Mouse (Mus musculus) ovary, adult 18-20 months (tissue): Measurements from ENCODE around the gene Slc43a1.
A peak's percentile ranks its signal among the peaks of the same experiment; 100 is the strongest.

Source experiments
- DNase-seq: peaks from one replicate; pipeline ENCODE4 v3.0.0; 2022; ENCODE audit warnings: low spot score, mixed read lengths

The Slc43a1 gene

DNA sequence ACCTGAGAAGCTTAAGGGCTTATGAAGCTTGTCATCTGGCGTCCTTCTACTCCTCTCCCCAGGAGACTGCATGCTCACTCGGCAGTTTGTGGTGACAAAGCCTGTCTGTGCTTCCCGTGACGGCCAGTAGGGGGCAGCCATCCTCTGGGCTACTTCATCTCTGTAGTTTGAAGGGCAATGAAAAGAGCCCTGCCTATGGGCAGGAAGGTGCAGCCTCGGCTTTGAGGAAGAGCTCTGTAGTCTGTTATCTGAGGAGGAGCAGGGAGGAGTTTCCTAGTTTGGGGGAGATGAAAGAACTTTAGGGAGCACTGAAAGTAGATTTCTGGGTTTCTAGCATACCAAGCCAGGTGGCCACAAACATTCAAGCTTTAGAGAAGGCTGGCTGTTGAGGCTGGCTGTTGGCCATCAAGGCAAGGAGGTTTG lies 29.9 kb downstream of the Slc43a1 start:
- no peak for DNase-seq

DNA sequence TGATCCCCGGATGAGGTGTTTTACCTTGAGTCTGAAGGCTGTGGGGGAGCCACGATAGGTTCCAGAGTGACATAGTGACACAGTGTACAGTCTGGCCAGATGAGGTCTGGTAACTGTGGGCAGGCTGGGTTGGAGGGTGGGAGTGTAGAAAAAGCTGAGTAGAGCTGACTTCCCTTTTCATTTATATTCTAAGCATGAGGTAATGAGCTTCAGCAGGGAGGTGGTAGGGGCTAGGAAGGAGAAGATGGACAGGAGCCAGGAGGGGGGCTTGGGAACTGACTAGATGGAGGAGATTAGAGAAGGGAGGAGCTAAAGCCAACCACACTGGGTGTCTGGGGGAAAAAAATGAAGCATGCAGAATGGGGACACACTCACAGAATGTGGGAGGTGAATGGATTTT lies 30.3 kb downstream of the Slc43a1 start:
- DNase-seq, result no peak

DNA sequence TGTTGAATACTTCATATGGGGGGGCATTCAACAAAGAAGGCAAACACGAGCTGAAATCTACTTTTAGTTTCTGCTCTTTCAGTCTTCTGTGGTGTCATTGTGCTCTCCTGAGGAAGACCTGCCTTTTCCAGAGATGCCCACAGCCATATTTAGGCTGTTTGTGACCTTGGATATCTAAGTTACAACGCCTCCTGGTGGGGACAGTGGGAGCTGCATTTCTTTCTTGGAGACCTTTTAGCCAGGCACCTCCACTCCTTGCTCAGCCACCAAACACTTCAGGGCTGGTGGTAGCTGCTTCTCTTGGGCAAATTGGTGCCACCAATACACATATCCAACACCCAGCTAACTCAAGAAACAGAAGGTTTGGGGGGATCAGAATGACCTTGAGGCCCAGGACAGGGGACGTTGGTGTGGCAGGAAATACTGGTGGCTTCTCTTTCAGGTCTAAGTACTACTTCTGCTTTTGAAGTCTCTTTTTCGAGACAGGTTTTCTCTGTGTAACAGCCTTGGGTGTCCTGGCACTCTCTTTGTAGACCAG lies 32.0 kb downstream of the Slc43a1 start:
- no peak for DNase-seq

GRCm38 (mm10) chr2:84872105-84872716 lies 33.6 kb downstream of the Slc43a1 start:
- no peak for DNase-seq

DNA sequence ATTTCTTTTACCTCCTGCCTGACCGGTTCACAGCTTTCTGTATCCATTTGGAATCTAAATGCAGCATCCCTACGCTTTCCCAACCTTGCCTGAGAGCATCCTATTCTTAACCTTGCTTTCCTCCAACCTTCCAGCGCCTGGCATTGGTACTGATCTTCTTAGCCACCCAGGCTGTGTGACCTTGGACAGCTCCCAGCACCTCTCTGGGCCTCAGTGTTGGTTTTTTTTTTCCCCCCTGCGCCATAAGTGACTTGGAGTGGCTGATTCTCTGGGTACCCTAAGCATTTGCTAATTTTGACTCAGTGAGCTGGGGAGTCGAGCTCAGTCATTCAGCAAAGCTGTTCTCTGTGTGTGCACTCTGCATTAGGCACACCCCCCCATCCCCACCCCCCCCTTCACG lies 37.2 kb downstream of the Slc43a1 start:
- no peak for DNase-seq

DNA sequence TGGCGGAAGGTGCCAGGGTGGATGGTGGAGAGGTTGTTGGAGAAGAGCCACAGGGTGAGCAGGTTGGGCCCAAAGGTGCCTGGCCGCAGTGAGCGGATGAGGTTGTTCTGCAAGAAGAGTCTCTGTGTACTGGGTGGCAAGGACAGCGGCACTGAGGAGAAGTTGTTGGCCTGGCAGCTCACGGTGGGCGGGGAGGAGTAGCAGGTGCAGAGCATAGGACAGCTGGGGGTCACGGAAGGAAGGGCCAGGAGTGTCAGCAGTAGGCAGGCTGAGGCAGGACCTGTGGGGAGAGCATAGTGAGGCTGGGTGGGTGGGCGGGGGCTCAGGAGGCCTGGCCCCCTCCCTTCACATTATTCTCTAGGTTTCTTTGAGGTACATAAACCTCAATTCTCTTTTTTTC lies 41.9 kb downstream of the Slc43a1 start:
- no peak for DNase-seq

DNA sequence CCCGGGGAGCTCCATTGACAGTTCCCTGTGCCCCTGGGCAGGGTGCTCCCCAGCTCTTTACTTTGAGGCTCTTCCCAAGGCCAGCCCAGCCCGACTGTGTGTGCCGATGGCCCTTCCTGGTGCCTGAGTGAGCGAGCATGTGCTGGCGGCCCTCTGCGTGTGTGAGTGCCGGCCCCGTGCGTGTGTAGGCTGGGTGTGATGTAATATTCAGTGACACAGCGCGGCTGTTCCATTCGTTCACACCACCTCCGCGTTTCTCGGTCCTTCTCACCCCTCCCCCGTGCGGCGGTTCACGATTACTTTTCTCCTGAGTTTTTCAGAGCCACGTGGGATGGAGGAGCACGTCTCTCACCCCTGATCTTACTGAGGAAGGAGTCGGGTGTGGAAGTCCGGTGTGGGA lies 44.0 kb downstream of the Slc43a1 start:
- DNase-seq, result no peak

DNA sequence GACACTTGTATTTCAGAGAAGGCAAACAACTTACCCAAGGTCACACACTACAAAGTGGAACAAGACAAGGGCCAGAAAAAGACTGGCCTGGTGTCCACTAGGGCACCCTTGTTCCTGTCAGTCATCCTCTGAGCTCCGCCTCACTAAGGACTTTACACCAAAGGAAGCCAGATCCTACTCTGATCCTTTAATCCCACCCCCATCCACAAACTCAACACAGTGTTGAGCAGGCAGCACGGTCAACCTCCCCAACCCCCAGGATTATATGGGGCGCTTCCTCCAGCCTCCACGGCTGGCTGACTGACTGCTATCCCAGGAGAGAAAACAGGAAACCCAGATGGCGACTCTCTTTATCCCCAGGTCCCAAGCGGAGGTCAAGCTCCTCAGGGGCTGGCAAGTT lies 44.4 kb downstream of the Slc43a1 start:
- no peak for DNase-seq

- no peak for DNase-seq
These were observed 44.9 kb downstream of the Slc43a1 start for GRCm38 (mm10) chr2:84883530-84883929.

DNA sequence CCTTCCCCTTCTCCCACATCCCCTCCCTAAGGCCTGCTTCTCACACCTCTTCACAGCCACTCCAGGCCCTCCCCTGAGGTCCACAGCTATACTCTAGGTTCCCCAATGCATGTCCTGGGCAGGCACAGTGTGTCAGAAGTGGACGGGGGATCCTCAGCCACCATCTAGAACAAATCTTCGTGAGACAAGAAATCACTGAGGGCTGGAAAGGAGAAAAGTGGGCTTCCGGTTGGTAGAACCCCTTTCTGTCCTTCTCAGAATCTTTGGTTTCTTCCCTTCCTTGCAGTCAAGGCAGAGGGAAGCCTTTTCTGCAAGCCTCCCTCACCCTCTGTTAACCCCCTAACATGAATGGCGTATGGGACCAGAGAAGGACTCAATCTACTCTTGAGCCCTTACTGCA lies 45.3 kb downstream of the Slc43a1 start:
- no peak for DNase-seq

DNA sequence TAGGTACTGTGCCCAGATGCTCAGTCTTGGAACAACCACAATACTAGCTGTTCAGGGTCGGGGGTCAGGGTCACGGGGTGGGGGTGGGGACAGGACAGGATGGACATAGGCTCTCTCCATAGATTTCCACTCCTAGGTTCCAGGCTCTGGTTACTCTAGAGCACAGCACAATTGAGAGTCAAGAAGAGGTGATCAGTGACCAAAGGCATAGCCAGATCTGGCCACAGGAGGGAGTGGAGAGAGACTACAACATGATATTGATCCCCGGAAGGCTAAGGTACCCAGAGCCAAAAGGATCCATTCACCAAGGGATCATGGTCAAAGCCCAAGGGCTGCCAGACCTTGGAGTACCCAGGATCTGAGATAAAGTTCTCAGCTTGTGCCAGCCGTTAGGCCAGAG lies 46.0 kb downstream of the Slc43a1 start:
- no peak for DNase-seq

DNA sequence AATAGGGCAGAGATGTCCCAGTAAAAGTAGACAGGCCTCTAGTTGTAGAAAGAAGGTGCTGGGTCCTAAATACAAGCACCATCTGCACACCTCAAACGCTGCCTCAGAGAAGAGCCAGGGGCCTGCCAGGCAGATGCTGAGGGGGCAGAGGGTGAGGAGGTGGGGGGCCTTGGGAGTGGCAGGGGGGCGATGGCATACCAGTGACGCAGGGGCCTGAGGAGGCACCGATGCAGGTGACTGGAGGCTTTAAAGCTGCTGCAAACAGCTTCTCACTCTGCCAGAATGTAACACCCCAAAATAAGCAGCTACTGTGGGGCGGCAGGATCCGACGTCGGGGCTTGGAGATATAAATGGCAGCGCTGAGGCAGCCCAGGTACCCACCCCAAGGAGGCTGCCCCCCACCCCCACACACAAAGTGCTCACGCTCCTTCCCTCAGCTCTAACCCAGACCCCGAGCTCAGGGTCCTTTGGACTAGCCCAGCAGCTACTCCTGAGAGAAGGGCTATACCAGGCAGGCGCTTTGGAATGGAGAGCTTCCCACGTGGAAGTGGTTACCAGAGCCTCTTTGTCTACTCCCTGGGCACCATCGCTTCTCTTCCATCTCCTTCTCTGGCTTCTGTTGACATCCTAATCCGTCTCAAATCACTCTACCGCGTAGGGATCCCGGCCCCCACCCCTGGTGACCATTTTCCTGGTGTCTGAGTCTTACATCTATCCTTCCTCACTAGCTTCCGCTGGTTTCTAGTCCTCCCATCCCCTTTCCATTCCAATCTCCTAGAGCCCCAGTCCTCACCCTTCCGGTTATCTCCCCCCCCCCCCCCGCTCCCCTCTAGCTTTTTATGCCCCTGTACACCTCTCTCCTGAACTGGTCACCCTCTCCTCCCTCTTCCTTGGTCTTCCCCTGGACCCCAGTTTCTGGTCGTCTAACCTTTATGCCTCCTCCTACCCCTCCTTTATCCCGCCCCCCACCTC lies 46.7 kb downstream of the Slc43a1 start:
- DNase-seq, result no peak

GRCm38 (mm10) chr2:84886234-84886731 lies 47.6 kb downstream of the Slc43a1 start, which contains the start of gene Rtn4rl2:
Gene Rtn4rl2, minus strand, starts transcription at chr2:84886710.
- DNase-seq, result no peak

- DNase-seq, result no peak
These were observed 48.2 kb downstream of the Slc43a1 start for GRCm38 (mm10) chr2:84886821-84887281.

- DNase-seq, result no peak
These were observed 49.0 kb downstream of the Slc43a1 start for GRCm38 (mm10) chr2:84887411-84888271.

- peak; percentile 61 for DNase-seq
These were observed 50.1 kb downstream of the Slc43a1 start for GRCm38 (mm10) chr2:84888657-84889315.

- DNase-seq, result no peak
These were observed 50.8 kb downstream of the Slc43a1 start for GRCm38 (mm10) chr2:84889316-84890044.

DNA sequence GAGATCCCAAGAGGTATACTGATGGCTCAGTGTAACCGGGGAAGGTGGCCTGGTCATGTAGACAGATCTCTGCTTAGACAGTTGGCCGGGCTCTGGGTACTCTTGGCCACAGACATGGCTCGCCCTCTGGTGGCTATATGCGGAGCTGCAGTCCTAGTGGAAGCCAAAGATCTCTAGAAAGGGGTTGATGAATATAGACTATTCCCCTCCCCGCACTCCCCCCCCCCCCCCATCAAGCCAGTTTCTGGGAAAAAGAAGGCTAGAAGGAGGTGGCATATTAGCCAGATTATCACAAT lies 51.3 kb downstream of the Slc43a1 start:
- DNase-seq, result peak; percentile 44

GRCm38 (mm10) chr2:84893359-84893758 lies 54.7 kb downstream of the Slc43a1 start:
- no peak for DNase-seq

DNA sequence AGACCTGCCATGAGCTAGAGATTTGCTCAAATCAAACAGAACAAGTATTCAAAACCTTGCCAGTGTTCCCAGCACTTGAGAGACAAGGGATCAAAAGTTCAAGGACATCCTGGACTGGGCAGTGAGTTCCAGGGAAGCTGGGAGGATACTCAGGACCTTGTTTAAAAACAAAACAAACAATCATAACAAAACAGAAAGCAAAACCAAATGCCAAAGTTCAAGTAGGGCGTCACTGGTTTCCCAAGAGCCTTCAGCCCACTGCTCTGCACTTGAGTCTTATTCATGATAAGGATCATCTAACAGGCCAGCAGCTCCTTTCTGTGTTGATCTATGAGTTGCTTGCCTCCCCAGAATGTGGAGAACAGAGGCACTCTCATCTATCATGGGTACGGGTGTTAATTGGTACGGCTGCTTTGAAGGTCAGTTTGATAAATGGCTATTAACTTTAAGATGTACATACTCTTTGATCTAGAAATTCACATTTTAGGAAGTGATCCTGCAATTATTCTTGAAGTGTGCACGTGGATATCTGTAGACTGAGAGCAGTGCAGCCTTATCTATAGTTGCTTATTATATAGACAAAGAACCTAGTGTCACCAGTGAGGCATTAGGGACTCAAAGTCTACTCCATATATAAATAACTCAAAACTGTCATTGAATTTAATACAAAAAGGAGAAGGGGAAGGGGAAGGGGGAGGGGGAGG lies 57.0 kb downstream of the Slc43a1 start:
- no peak for DNase-seq
